Mouse (Mus musculus): ENCODE data around the gene Olfr1511.
"Not testable (repeated sequence)": the region's sequence is repeated elsewhere in the genome, so short reads cannot be mapped to it uniquely, and the experiment has no call there.

Olfr1511 gene

GRCm38 (mm10) chr14:52397279-52397678 is at the start of gene Olfr1511:
Gene Olfr1511, minus strand, starts transcription at chr14:52397379.
- no peak for DNase-seq (ENCODE audit: low spot score in 2 of 2)

GRCm38 (mm10) chr14:52442690-52443089 is 45.5 kb upstream of the Olfr1511 start, which contains the start of gene Olfr1509:
Gene Olfr1509, plus strand, starts transcription at chr14:52442990.
- DNase-seq (ENCODE audit: low spot score in 2 of 2) = no peak

- no peak for DNase-seq (ENCODE audit: low spot score in 2 of 2)
Observed at GRCm38 (mm10) chr14:52427686-52428085, 30.5 kb upstream of the Olfr1511 start.

GRCm38 (mm10) chr14:52414273-52414672 is 17.1 kb upstream of the Olfr1511 start, which contains the start of gene Olfr1510:
Gene Olfr1510, minus strand, starts transcription at chr14:52414373.
- no peak for DNase-seq (ENCODE audit: low spot score in 2 of 2)

GRCm38 (mm10) chr14:52410142-52410919 is 13.2 kb upstream of the Olfr1511 start:
- DNase-seq (ENCODE audit: low spot score in 2 of 2) = not testable (repeated sequence)

GRCm38 (mm10) chr14:52390084-52390848 is 6.9 kb downstream of the Olfr1511 start:
- not testable (repeated sequence) for DNase-seq (ENCODE audit: low spot score in 2 of 2)

- DNase-seq (ENCODE audit: low spot score in 2 of 2) = no peak
Observed at GRCm38 (mm10) chr14:52379068-52379467, 18.1 kb downstream of the Olfr1511 start, which contains the start of gene Olfr1512. Gene Olfr1512, minus strand, starts transcription at chr14:52379168.

GRCm38 (mm10) chr14:52368741-52369140 is 28.4 kb downstream of the Olfr1511 start:
- no peak for DNase-seq (ENCODE audit: low spot score in 2 of 2)

GRCm38 (mm10) chr14:52356308-52356707 is 40.9 kb downstream of the Olfr1511 start, which contains the start of gene Olfr1513:
Gene Olfr1513, minus strand, starts transcription at chr14:52356408.
- no peak for DNase-seq (ENCODE audit: low spot score in 2 of 2)

Data from natural killer cell, adult 2 months (primary cell).